Mouse (Mus musculus) adipocyte (in vitro differentiated cells): ENCODE results near the gene Rpl22.

Experiments used
- DNase-seq: peaks from one replicate; pipeline ENCODE4 v3.0.0-alpha.2; 2016; ENCODE audit warnings: low spot score

Rpl22 gene

DNA sequence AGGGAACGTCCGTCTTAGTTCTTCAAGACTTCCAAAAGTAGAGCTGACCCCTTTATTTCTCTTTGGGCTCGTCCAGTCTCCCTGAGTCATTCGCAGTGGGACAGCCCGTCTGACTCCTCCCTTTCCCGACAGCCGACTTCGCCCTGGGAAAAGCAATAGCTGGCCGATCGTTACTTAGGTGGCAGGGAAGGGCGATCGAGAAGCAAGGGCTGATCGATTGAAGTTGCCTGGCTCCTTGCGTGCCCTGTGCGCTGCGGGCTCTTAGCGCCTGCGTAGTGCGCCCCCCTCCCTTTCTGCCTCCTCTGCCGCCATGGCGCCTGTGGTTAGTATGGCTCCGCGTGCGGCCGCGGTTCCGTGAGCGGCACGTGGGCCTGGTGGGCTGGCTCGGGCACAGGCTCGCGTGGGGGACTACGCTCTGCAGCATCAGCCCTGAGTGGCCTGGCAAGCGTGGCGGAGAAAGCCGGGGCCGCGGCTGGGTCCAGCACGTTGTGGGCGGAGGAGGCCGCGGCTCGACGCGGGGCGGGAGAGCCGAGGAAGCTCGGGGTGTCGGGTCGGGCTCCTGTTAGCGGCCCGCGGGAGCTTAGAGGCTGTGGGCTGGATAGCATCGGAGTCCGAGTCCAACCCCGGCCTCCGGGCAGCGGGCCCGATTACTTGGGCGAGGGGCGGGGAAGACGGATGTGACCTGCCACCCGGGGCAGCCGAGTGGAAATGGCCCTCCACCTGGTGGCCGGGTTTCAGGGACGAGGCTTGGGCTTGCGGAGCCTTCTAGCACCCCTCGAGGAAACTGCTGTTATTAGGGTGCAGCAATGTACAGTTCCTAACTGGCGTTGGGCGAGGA lies at the start of gene Rpl22:
Gene Rpl22, plus strand, starts transcription at position 169 of the 838 bp plus-strand sequence.
- DNase-seq, result peak; percentile 97

DNA sequence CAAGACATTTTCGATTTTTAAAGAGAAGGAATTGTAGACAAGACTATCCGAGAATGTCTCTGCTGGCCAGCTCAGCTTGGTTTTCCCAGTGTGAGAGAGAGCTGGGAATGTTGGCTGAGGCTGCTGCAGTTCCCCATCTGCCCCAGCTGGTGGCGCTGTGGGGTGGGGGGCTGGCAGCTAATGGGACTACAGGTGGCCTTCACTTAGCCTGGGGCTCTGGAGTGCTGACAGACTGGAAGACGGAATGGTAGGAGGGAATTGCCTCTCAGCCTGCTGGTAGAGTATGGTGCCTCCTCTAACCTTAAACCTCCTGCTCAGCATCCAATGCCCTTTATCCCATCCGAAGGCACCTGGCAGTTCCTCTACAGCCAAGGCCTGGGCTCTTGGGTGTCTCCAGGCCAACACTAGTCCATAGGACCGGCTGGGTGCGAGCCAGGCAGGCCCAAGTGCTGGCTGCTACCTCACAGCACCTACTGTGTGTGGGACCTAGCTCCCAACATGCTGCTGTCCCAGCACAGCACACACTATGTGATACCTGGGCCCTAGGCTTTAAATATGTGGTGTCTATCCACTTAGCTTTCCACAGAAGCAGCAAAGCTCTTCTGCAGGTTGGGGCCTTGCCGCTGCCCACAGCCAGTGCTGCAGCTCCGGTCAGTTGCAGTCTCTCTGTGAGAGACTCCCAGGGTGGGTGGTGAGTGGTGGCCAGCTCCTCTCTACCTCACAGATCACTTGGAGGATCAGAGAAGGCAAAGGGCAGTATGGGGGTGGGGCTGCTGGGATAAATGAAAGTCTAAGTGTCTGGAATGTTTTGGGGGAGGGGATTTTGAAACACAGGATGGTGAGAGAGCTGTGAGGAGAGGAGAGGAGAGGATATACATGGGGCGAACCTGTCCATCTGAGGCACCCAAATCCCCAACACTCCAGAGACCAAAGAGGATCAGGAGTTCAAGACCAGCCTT lies 48.9 kb upstream of the Rpl22 start:
- no peak for DNase-seq

DNA sequence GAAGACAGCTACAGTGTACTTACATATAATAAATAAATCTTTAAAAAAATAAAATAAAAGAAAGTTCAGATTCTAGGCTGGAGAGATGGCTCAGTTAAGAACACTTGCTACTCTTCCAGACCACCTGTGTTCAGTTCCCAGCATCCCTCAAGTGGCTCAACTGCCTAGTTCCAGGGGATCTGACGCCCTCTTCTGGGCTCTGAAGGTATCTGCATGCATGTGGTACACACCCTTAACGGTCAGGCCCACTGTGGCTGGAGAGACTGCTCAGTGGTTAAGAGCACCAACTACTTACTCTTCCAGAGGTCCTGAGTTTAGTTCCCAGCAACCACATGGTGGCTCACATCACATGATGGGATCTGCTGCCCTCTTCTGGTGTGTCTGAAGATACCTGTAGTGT lies 47.6 kb upstream of the Rpl22 start:
- DNase-seq, result no peak

DNA sequence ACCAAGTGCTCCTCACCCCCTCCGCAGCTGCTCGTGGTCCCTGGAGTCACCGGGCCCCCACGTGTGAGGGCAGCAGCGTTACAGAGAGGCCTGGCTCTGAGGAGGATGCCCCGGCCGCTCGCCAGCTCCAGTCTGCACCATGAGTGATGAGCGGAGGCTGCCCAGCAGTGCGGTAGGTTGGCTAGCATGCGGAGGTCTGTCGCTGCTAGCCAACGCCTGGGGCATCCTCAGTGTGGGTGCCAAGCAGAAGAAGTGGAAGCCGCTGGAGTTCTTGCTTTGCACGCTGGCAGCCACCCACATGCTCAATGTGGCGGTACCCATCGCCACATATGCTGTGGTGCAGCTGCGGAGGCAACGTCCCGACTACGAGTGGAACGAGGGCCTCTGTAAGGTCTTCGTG lies 46.6 kb upstream of the Rpl22 start:
- no peak for DNase-seq

DNA sequence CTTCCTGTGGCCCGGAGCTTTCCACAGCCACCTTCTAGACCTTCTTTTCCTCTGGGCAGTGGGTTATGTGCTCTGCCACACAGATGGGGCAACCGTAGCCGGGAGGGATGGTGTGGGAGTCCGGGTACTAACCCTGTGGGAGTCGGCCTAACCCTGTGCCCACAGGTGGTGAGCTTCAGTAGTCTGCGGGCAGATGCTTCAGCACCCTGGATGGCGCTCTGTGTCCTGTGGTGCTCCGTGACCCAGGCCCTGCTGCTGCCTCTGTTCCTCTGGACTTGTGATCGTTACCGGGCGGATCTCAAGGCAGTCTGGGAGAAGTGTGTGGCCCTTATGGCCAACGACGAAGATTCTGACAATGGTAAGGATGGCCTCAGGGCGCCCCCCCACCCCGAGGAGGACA lies 43.9 kb upstream of the Rpl22 start:
- no peak for DNase-seq

DNA sequence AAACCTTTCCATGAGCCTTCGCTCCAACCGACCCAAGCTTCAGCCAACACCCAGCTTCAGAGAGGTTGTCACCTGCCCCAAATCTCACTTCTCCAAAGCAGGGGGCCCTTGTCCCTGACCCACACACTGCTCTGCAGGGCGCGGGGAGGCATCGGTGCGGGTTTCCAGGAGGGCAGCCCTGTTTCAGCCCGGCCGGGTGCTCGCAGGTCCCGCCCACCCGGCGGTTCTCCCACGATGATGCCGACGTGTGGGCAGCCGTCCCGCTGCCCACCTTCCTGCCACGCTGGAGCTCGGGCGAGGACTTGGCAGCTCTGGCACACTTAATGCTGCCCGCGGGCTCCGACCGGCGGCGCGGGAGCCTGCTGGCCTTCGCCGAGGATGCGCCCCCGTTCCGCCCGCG lies 42.8 kb upstream of the Rpl22 start:
- no peak for DNase-seq

DNA sequence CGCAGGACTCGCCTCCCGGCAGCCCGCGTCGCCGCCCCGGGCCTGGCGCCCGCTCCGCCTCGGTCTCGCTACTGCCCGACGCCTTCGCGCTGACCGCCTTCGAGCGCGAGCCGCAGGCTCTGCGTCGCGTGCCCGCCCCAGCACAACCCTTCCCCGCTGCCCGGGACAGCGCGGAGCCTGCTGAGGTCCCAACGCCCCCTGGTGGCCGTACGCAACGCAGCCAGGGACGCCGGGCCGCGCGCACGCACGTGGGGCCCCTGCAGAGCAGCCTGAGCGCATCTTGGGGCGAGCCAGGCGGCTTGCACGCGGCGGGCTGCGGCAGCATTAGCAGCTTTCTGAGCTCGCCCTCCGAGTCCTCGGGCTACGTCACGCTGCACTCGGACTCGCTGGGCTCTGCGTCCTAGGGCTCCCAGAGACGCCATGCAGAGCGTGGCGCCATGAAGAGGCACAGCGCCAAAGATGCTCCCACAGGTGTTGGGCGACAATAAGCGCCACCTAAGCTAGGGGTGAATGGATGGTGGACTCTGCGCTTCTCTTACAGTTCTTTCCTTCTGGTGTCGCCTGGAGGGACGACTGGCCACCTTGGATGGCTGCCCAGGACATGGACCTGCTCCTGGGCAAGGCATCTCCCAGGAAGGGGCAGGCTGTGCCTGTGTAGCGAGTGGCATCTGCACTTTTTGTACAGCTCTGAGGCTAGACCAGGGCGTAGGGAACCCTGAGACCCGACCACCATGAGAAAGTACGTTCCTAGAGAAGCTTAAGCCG lies 42.2 kb upstream of the Rpl22 start:
- no peak for DNase-seq

DNA sequence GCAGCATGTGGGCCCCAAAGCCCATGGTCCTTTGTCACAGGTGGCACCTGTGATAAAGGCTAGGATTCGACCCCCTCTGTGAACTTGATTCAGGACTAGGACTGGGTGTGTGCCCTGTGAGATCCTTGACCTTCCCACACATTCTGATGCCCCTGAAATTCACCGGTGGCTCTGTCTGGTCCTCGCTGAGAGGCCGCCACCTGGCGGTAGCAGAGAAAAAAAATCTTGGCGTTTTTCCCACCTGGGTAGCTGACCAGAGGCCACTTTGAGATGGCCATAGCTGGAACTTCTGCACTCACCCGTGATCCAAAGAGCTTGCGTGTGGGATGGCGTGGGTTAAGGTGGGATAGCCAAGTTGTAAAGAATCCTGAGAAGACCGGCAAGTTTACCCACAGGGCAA lies 40.0 kb upstream of the Rpl22 start:
- DNase-seq, result peak; percentile 79

DNA sequence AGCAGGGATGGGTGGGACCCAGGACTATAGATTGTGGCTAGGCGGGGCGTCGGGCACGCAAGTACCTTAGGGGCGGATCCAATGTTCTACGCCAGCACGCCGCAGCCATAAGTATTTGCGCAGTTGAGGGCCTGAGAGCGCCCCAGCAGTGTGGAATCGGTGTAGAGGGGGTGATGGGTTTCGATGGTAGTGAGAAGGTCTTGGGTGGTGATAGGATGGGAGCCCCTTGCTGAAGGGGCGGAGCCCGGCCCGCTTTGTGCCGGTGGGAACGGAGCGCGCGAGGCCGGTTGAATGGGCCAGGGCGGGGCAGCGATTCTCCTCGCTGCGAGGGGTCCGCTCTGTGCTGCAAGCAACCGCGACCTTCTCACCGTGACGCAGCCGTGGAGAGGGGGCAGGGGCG lies 39.4 kb upstream of the Rpl22 start:
- DNase-seq, result no peak

DNA sequence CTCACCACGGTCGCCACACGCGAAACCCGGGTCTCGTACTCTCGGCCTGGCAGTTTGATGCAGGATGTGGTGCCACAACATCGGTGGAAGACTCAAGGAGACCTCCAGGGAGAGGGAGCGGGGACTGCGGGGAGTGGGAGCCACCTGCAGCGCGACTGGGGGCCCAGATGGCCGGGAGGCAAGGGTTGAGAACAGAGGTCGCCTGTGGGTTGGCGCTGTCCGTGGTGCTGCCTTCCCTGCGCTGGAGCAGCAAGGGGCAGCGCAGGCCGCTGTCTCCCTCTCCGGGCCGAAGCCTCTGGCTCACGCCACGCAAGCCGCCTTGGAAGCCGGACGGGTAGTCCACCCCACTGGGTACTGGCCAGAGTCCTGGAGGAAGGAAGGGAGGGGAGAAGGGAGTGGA lies 38.7 kb upstream of the Rpl22 start:
- DNase-seq, result no peak

DNA sequence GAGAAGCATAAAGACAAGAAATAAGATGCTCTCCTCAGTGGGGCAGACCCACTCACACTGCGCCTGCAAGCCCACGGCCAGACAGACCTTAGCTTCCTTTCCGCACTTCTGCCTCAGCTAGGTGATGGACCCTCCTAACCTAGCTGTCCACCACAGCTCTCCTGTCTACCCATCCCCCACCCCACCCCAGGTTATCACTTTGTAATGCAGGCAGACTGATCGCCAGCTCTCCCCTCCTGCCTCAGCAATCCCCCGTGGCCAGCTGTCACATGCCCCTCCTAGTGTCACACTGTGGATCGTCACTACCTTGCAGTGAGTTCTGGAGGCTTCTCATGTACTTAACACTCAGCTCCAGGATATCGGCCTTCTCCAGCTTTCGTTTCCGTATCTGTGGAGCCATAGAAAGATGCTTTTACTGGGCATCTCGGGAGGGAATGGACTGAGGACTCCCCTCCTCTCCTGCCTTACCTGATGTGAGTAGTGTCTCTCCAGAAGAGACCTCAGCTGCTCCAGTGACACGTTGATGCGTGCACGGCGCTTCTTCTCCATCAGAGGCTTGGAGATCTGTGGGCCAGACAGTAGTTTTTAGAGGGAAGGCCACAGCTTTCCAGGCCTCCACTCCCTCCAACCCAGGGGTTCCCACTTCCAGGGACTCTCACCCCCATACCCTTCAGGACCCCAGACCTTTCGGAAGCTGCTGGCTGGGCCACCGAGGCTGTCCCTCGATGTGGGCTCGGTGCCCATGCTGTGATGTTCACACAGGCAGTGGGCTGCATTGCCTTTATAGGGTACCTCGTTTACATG lies 38.0 kb upstream of the Rpl22 start:
- no peak for DNase-seq

DNA sequence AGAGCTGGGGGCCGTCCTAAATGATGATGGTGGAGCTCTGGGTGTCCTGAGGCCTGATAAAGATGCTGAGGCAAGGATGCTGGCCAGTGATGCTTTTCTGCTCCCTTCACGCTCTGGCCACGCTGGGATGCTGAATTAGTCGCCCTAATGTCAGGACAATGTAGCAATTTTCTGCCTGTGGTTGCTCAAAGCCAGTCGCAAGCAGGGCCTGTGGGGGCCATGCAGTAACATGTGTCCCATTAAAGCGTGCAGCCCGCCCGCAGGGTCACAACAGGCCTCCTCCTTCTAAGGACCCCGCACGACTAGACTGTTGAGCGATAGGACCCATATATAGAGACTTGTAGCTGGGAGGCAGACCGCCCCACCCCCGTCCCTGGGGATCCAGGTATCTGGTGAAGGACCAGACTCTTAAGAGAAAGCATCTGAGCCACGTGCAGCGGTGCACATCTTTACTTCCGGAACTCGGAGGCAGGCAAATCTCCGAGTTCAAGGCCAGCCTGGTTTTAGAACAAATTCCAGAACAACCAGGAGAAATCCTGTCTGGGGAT lies 37.1 kb upstream of the Rpl22 start:
- no peak for DNase-seq

DNA sequence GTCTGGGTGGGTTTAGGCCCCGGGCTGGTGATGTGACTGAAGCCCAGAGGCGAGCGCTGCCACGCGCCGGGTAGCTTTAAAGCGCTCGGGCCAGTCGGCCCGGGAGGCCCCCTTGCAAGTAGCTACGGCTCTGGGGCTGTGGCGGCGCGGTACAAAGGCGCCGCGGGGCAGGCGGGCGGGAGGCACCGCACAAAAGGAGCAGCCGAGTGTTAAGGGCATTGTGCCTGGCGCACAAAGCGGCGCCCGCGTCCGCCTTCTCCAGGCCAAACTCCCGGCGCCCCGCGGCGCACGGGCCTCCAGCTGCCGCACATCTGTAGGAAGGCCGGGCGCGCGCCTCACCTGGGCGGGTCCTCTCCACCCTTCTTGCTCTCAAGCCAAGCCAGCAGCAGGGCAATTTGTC lies 35.2 kb upstream of the Rpl22 start:
- no peak for DNase-seq

DNA sequence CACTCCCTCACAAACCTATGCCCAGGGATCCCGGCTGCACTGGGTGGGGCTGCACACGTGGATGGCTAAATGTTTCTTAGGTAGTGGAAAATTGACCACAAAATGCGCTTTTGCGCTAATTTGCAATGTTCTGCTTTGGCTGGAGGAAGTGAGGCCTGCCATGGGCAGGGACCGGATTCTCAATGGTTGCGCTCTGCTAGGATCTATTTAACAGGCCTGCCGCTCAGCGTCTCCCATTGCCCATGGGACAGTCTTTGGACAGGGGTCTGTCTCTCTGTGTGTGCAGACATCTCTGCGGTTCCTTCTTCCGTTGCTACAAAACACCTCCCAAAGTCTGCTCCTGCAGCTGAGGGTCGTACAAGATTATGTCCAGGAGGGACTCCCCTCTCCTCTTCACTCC lies 34.6 kb upstream of the Rpl22 start:
- no peak for DNase-seq

DNA sequence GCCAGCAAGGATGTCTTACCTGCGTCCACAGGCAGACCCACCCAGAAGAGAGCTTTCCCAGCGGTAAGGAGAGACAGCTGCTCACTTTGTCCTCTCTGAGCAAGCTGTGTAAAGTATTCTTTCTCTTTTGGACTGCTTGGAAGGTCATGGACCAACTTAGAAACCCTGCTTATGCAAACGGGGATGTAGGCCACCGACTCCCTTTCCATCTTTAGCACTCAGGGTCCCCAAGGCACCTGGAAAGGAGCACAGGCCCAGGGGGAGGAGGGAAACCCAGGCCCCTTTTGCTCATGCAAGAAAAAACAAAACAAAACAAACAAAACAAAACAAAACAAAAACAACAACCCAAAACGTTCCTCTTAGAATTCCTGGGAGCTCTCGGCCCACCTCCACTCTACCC lies 34.0 kb upstream of the Rpl22 start, which contains the start of gene Hes3:
Gene Hes3, minus strand, starts transcription at position 101 of the 400 bp plus-strand sequence.
- no peak for DNase-seq

DNA sequence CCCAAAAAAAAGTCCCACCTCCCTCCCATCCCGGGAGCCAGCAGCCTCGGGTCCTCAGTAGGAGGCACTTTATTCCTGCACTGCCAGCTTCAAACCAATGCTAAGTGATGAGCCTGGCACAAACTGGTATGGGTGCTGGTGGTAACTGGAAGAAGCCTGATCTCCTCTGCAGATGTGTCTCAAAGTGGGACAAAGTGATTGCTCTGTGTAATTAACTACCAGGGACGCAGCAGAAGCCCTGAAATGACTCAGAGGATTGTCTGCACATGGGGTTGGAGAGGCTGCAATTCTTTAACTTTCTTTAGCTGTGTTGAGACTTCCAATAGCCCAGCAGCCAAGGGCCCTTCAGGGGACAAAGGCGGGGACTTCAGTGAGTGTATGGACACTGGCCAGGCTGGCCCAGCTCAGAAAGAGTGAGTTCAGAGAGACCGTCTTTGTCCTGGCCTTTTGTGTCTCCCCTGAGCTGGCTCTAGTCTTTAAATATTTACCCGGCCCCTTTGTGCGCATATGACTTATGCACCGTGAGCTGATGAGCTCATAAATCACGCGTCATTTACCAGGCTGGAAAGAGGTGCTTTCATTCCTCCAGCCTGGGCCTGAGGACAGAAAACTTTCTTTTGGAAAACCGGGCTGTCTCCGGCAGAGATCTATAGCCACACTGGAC lies 33.3 kb upstream of the Rpl22 start:
- DNase-seq, result peak; percentile 39

DNA sequence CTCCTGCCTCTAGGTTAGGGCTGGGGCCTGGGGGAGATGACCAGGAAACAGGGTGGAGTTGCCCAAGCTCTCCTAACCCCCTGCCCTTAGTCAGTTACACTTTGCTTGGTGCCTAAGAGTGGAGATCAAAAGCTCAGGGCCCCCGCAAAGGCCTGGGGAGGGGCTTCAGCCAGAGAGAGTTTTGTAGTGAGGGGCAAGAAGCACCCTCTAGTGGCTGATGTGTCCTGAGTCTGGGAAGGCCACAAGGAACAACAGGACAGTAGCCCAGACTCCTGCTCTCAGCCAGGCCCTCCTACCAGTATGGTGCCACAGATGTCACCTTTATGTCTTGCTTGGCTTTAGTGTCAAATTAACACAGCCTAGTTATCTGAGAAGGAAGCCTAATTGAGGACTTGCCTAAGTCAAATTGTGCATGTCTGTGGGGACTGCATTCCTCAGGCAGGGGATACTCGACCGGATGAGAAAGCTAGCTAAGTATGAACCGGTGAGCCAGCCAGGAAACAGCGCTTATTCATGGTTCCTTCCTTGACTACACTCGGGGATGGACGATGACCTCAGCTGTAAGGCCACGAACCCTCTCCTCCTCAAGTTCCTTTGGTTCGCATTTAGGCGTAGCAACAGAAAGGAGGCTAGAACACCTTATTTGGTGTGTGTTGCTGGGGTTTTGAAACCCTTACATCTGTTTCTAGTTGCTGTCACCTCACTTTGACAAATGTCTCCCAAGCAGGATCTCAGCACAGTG lies 31.2 kb upstream of the Rpl22 start:
- no peak for DNase-seq

DNA sequence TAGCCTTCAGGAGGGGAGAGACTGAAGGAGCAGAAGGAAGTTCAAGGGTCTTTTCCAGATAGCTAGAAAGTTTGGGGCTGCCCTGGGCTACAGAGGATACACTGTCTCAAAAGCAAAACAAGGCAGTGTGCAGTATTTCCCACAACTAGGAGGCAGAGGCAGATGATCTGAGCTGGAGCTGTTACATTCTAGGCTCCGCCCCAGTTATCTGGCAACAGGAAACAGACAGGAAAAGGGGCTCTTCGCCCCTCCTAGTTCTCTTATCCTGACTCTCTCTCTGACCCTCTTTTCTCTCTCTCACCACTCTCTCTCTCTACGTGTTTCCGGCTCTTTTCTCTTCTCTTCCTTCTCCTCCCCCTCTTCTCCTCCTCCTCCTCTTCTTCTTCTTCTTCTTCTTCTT lies 29.6 kb upstream of the Rpl22 start:
- no peak for DNase-seq

DNA sequence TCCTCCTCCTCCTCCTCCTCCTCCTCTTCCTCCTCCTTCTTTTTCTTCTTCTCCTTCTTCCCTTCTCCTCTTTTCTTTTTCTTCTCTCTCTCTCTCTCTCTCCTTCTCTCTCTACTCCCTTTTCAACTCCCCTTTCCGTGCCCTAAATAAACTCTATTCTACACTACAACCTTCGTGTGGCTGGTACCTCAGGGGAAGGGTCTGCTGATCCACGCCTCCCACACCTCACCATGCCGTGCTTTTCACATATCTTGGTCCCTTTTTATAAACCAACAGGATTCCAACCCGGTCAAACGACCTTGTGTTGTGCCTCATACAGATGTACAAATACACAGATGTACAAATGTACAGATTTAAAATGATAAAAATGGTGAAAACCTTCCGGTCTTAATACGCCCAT lies 29.2 kb upstream of the Rpl22 start:
- DNase-seq, result no peak
